Mouse (Mus musculus) heart, adult 10 weeks (tissue): ENCODE data around the gene Acot3. TPM values are rescaled to one million over a fixed set of nuclear protein-coding genes. Genes with fewer than 3 reads are reported as not detected.

Experiments used
- polyA plus RNA-seq: library from polyadenylated mRNA; stranded (reverse); fragments of 350-450 nt; fragmentation: Illumina TruSeq; extraction: RNeasy Lipid Tissue Mini Kit (QIAGEN cat#74804); gene quantifications from one replicate; pipeline ENCODE4 v1.2.3, GENCODE M21; 2014; ENCODE audit warnings: low read depth, low replicate concordance

Acot3 gene
- 1.8 TPM for polyA plus RNA-seq

GRCm38 (mm10) chr12:84051937-84052474, at the start of gene Acot3:
Acot3 (plus strand) TSS chr12:84052144.

DNA sequence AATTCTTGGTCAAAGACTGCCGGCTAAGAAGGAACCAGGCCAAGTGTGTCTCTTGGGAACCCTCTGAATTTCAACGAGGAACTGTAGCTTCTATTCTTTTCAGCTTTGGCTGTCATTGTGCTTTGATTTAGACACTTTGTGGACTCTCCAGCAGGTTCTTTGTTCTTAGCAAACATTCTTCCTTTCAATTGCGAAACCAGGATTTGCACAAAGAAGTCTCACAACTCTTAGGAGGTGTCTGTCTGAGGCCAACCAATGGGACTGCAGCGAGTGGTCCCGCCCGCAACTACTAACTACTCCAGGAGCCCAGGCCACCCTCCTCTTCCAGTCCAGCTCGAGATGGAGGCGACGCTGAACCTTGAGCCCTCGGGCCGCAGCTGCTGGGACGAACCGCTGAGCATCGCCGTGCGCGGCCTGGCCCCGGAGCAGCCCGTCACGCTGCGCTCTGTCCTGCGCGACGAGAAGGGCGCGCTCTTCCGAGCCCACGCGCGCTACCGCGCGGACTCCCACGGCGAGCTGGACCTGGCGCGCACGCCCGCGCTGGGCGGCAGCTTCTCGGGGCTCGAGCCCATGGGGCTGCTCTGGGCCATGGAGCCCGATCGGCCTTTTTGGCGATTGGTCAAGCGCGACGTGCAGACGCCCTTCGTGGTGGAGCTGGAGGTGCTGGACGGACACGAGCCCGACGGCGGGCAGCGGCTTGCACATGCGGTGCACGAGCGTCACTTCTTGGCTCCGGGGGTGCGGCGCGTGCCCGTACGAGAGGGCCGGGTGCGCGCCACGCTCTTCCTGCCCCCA, 42.6 kb upstream of the Acot3 start, which contains the start of gene Acot1:
TSS of gene Acot1 (plus strand) at position 320 of the 795 bp plus-strand sequence.

DNA sequence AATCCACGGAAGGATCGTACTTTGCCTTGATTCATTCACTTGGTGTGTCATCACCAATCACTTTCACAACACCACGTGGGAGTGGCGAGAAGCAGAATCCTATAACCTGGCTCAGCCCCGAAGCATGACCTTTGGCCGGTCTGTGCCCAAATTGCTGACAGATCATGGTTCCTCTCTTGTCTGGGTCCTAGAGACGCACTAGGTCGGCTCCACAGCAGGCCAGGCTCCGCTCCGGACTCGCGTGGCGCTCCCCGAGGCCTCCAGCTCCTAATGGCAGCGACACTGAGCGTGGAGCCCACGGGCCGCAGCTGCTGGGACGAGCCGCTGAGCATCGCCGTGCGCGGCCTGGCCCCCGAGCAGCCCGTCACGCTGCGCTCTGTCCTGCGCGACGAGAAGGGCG, 13.7 kb upstream of the Acot3 start, which contains the start of gene Acot4:
TSS of gene Acot4 (plus strand) at position 139 of the 400 bp plus-strand sequence.

GRCm38 (mm10) chr12:84038691-84039111, 13.2 kb upstream of the Acot3 start, which contains the start of gene Gm49366:
Gm49366 (plus strand) TSS chr12:84038935.

DNA sequence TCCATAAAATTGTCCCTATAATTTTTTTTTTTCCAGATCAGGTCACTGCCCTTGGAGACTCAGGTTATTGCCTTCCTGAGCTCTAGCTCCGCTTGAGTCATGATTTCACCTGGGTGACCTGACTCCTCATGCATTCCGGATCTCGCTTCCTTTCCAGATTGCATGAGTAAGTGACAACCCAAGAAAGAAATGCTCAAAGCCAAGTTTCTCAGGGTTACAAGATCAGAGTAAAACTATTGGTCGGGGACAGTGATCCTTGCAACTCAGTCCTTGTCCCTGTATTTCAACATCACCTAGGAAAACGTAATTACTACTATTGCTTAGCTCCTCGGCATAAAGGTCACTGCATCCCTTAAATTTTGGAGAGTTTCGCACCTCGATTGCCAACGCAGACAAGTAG, 17.0 kb downstream of the Acot3 start, which contains the start of gene Acot5:
TSS of gene Acot5 (plus strand) at position 340 of the 400 bp plus-strand sequence.

GRCm38 (mm10) chr12:84100604-84101492, 48.9 kb downstream of the Acot3 start, which contains the start of gene Acot6:
Acot6 (plus strand) TSS chr12:84100654.

Other genes starting within 250 kb of the Acot3 start
- gene Numb, start 130.2 kb upstream of the Acot3 start, polyA plus RNA-seq, result 26.6 TPM
- gene Riox1, start 101.5 kb upstream of the Acot3 start, polyA plus RNA-seq, result 5.0 TPM
- gene Heatr4, start 67.3 kb upstream of the Acot3 start, polyA plus RNA-seq, result not detected
- 44.9 TPM for gene Acot2, start 64.3 kb upstream of the Acot3 start, polyA plus RNA-seq
- gene Acot1, start 42.7 kb upstream of the Acot3 start, polyA plus RNA-seq, result 59.6 TPM
- 0.55 TPM for gene Acot4, start 13.8 kb upstream of the Acot3 start, polyA plus RNA-seq
- not detected for gene Gm49366, start 13.2 kb upstream of the Acot3 start, polyA plus RNA-seq
- gene Acot5, start 17.2 kb downstream of the Acot3 start, polyA plus RNA-seq, result not detected
- gene Acot6, start 48.5 kb downstream of the Acot3 start, polyA plus RNA-seq, result 2.9 TPM
- gene Dnal1, start 62.2 kb downstream of the Acot3 start, polyA plus RNA-seq, result 4.3 TPM
- not detected for gene Pnma1, start 96.3 kb downstream of the Acot3 start, polyA plus RNA-seq
- 8.2 TPM for gene Elmsan1, start 166.7 kb downstream of the Acot3 start, polyA plus RNA-seq
- 238 TPM for gene Ptgr2, start 233.1 kb downstream of the Acot3 start, polyA plus RNA-seq